Mouse (Mus musculus) limb, embryonic 13.5 days (tissue): ENCODE results near the gene Shoc2. TPM values are rescaled to one million over a fixed set of nuclear protein-coding genes. Genes with fewer than 3 reads are reported as not detected.
A peak's percentile ranks its signal among the peaks of the same experiment; 100 is the strongest.

Source experiments
- ATAC-seq: fragments of 200-750 bp; cut with Nextera tagmentation; 2 replicates; pipeline ENCODE4 v1.8.0; 2017; ENCODE audit warnings: low read depth, moderate number of reproducible peaks, moderate TSS enrichment; ENCODE audit not compliant: low FRiP score
- H3K27ac ChIP-seq: fragments of 300-500 bp; sonication (generic); 2 replicates; pipeline ENCODE4 v1.5.1; 2015; ENCODE audit warnings: inconsistent platforms, mild to moderate bottlenecking, moderate library complexity
- H3K27me3 ChIP-seq: fragments of 300-500 bp; sonication (generic); 2 replicates; pipeline ENCODE4 v1.6.1; 2015; ENCODE audit warnings: mild to moderate bottlenecking, inconsistent platforms
- H3K36me3 ChIP-seq: fragments of 300-500 bp; sonication (generic); 2 replicates; pipeline ENCODE4 v1.6.1; 2015; ENCODE audit warnings: inconsistent platforms, mild to moderate bottlenecking, moderate library complexity
- H3K4me1 ChIP-seq: fragments of 300-500 bp; sonication (generic); 2 replicates; pipeline ENCODE4 v1.6.1; 2015; ENCODE audit warnings: inconsistent platforms
- H3K4me2 ChIP-seq: fragments of 300-500 bp; sonication (generic); replicated peaks from 2 replicates; pipeline ENCODE4 v1.6.1; 2015; ENCODE audit warnings: inconsistent platforms, mild to moderate bottlenecking, moderate library complexity
- H3K4me3 ChIP-seq: fragments of 300-500 bp; sonication (generic); 2 replicates; pipeline ENCODE4 v1.5.1; 2015; ENCODE audit warnings: moderate library complexity, mild to moderate bottlenecking, inconsistent platforms
- H3K9ac ChIP-seq: fragments of 300-500 bp; sonication (generic); 2 replicates; pipeline ENCODE4 v1.6.1; 2015; ENCODE audit warnings: mild to moderate bottlenecking, inconsistent platforms
- H3K9me3 ChIP-seq: fragments of 300-500 bp; sonication (generic); 2 replicates; pipeline ENCODE4 v1.6.1; 2016; ENCODE audit warnings: inconsistent platforms
- WGBS: fragments of 180-500 bp; shearing (Covaris S2); methylation state at CpG from one replicate; pipeline ENCODE4 v1.1.7; 2015; 5-methylcytosine and 5-hydroxymethylcytosine counted together
- polyA plus RNA-seq: library from polyadenylated mRNA; unstranded; fragments of >200 nt; fragmentation: Nextera tagmentation; extraction: Ambion mirVana; gene quantifications from 2 replicates; pipeline ENCODE4 v1.2.1, GENCODE M21; 2015

Gene Shoc2
- polyA plus RNA-seq, 1 experiment from 2014 or later = 46.6 TPM

DNA sequence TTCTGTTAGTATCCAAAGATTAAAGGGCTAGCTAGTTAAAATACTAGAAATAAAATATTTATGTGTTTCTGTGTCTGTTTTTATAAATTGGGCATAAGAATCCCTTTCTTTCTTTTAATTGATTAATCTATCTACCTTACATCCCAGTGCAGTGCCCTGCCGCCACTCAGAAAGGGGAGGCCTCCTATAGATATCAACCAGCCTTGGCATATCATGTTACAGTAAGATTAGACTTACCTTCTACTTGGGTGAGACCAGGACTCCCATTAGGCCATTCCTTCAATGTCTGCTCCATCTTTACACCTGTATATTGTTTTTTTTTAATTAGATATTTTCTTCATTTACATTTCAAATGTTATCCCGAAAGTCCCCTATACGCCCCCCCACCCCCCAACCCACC is 40.5 kb downstream of the Shoc2 start:
- H3K9ac ChIP-seq = no peak overlapping the region
- 95% methylated on average over 3 of the region's 3 CpGs for WGBS

DNA sequence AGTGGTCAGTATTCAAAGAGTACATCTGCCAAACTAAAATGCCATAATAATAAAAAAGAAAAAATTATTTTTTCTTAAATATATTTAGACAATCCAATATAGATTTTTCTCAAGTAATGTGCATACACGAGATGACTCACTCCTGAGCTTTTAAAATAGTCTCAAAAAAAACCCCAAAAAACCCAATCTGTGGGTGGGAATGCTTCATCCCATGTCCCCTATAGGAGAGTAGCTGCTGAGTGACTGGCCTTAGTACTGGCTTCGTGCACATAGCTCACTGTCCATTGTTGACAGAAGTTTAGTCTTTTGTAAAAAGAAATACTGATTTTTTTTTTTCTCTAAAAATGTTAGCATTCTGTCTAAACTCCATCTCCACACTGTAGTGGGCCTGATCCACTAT is 46.4 kb downstream of the Shoc2 start:
- no peaks in the 10 kb centered on the region for H3K4me1 ChIP-seq
- no peak overlapping the region for H3K4me2 ChIP-seq
- H3K9ac ChIP-seq = no peak overlapping the region
- no peaks in the 10 kb centered on the region for H3K27me3 ChIP-seq
- H3K27ac ChIP-seq = no peak overlapping the region
- 91% methylated on average over 2 of the region's 2 CpGs for WGBS
- H3K9me3 ChIP-seq = no peaks in the 10 kb centered on the region
- H3K4me3 ChIP-seq = no peak overlapping the region
- no peak for ATAC-seq
- peaks cover 18% of the 10 kb centered on the region for H3K36me3 ChIP-seq

More for the DNA sequence above, 40.5 kb downstream of the Shoc2 start:
- peaks cover 14% of the 10 kb centered on the region for H3K36me3 ChIP-seq
- H3K27me3 ChIP-seq = no peaks in the 10 kb centered on the region
- no peak overlapping the region for H3K4me2 ChIP-seq
- no peaks in the 10 kb centered on the region for H3K9me3 ChIP-seq
- H3K4me1 ChIP-seq = peaks cover 10% of the 10 kb centered on the region
- H3K27ac ChIP-seq = no peak overlapping the region
- H3K4me3 ChIP-seq = no peak overlapping the region
- ATAC-seq = no peak

DNA sequence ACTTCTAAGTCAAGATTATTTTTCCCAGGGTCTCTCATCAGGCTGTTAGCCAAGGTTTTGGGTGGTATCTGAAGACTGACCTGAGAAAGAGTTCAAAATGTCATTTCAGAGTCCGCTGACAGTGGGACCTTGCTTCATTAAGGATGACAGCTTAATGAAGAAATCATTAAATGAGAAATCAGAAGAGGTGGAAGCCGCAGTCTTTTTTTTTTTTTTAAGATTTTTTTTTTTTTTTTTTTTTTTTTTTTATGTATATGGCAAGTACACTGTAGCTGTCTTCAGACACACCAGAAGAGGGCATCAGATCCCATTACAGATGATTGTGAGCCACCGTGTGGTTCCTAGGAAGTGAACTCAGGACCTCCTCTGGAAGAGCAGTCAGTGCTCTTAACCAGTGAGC is 49.8 kb downstream of the Shoc2 start:
- Histone ChIP-seq H3K27me3 (no peaks in the 10 kb centered on the region), H3K4me2 (no peak overlapping the region), H3K9ac (no peak overlapping the region), H3K9me3 (no peaks in the 10 kb centered on the region), H3K4me3 (no peak overlapping the region), H3K4me1 (peaks cover 8% of the 10 kb centered on the region), H3K36me3 (peaks cover 7% of the 10 kb centered on the region), H3K27ac (no peak overlapping the region)
- ATAC-seq = no peak
- WGBS = 78% methylated on average over 3 of the region's 3 CpGs

DNA sequence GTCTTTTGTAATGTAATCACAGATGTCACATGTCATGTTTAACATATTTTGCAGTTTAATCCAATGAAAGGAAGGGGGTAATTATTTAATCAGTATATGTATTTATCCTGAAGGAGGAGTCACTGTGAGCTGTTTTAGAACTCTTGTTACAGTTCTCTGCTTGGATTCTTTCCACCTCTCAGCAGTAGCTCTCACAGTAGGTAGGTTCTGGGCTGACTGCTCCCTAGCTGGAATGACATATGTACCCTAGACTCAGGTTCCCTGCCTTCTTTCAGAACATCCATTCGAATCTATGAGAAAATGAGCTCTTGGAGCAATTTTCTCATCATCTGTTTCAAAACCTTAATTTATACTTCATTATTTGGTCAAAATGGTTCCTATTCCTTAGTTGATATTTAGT is 50.2 kb downstream of the Shoc2 start:
- Histone ChIP-seq H3K4me2 (no peak overlapping the region), H3K4me1 (peaks cover 10% of the 10 kb centered on the region), H3K27me3 (no peaks in the 10 kb centered on the region), H3K9ac (no peak overlapping the region), H3K9me3 (no peaks in the 10 kb centered on the region), H3K27ac (no peak overlapping the region), H3K36me3 (peaks cover 5% of the 10 kb centered on the region), H3K4me3 (no peak overlapping the region)
- ATAC-seq = no peak
- WGBS = 81% methylated on average over 1 of the region's 1 CpGs

DNA sequence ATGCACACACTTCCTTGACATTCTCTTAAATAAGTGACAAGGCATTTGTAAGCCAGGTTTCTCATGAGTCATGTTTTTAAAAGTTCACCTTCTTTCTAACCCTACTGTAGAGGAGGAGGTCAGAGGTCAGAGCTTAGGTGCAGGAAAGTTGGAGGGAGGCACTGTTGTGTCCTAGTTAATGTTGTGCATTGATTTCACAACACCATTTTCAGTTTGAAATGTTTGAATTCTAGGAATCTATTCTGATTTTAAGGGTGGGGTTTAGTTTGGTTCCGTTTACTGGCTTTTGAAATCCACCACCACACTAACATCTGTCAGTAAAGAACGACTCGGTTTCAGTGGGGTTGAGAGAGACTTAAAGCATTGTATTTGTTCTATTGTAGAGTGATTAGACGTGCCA is 66.9 kb downstream of the Shoc2 start:
- H3K27me3 ChIP-seq = no peaks in the 10 kb centered on the region
- no peaks in the 10 kb centered on the region for H3K9me3 ChIP-seq
- H3K4me1 ChIP-seq = no peaks in the 10 kb centered on the region
- H3K4me3 ChIP-seq = no peak overlapping the region
- WGBS = 85% methylated on average over 4 of the region's 4 CpGs
- peaks cover 4% of the 10 kb centered on the region; the same call in 1 of the 2 replicates for H3K36me3 ChIP-seq
- H3K9ac ChIP-seq = no peak overlapping the region
- no peak for ATAC-seq
- no peak overlapping the region for H3K4me2 ChIP-seq
- H3K27ac ChIP-seq = no peak overlapping the region

DNA sequence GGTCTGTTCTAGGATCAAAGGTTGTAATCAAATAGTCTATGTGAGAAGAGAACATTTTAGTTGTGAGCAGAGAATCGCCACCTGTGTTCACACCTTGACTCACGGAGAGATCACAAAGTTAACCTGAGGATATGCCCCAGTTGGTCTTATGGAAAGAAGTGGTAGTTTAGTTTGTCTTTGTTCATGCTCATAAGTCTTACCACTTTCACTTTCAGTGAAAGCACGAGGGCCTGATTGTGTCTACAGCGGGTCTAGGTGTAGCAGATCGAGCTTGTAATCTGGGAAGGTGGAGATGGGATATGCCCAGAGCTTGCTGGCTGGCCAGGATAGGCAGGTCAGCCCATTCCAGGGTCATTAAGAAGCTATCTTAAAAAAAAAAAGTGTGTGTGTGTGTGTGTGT is 70.9 kb downstream of the Shoc2 start:
- H3K36me3 ChIP-seq = 0 out of 2 replicates have a peak, but pooled peaks cover 4% of the 10 kb centered on the region
- H3K27ac ChIP-seq = no peak overlapping the region
- WGBS = 89% methylated on average over 5 of the region's 5 CpGs
- no peaks in the 10 kb centered on the region for H3K9me3 ChIP-seq
- H3K27me3 ChIP-seq = no peaks in the 10 kb centered on the region
- H3K4me1 ChIP-seq = no peaks in the 10 kb centered on the region
- no peak overlapping the region for H3K4me2 ChIP-seq
- no peak overlapping the region for H3K9ac ChIP-seq
- H3K4me3 ChIP-seq = no peak overlapping the region
- no peak for ATAC-seq

DNA sequence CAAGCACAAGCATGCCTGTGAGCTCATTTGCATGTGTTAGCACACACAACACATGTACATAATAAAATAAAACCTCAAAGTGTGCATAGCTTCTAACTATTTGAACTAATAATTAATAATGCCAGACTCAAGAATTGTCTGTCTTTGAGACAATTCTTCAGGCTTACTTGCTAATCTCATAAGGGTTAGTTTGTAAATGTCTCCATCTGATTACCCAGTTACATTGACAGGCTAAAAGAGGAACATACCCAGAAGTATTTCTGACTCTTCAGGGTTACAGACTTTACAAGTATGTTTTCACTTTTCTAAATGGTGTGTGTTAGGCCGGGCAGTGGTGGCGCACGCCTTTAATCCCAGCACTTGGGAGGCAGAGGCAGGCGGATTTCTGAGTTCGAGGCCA is 71.4 kb downstream of the Shoc2 start:
- Histone ChIP-seq H3K36me3 (0 out of 2 replicates have a peak, but pooled peaks cover 4% of the 10 kb centered on the region), H3K9ac (no peak overlapping the region), H3K4me2 (no peak overlapping the region), H3K9me3 (no peaks in the 10 kb centered on the region), H3K27me3 (no peaks in the 10 kb centered on the region), H3K4me1 (no peaks in the 10 kb centered on the region), H3K4me3 (no peak overlapping the region), H3K27ac (no peak overlapping the region)
- 96% methylated on average over 5 of the region's 5 CpGs for WGBS
- ATAC-seq = no peak

DNA sequence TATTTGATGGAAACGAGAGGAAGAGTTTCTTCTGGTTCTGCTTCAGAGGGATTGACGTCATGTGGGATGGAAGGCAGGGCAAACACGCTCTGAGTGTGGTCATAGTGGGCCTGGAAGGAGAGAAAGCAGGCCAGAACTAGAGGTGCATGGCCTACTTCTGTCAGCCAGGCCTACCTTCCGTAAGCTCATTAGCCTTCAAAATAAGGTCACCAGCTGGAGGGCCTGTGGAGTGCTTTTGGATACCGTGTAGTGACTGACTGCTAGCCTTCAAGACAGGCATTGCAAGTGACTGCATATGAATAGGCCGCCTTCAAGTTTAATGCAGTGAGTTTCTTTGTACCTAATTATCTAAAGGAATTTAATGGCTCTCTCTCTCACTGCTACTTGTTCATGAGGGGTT is 91.0 kb downstream of the Shoc2 start:
- no peak overlapping the region for H3K9ac ChIP-seq
- no peak overlapping the region for H3K27ac ChIP-seq
- H3K36me3 ChIP-seq = peaks cover 41% of the 10 kb centered on the region
- no peaks in the 10 kb centered on the region for H3K27me3 ChIP-seq
- no peak overlapping the region for H3K4me3 ChIP-seq
- H3K4me1 ChIP-seq = no peaks in the 10 kb centered on the region
- no peaks in the 10 kb centered on the region for H3K9me3 ChIP-seq
- WGBS = 89% methylated on average over 6 of the region's 6 CpGs
- H3K4me2 ChIP-seq = no peak overlapping the region
- ATAC-seq = no peak

DNA sequence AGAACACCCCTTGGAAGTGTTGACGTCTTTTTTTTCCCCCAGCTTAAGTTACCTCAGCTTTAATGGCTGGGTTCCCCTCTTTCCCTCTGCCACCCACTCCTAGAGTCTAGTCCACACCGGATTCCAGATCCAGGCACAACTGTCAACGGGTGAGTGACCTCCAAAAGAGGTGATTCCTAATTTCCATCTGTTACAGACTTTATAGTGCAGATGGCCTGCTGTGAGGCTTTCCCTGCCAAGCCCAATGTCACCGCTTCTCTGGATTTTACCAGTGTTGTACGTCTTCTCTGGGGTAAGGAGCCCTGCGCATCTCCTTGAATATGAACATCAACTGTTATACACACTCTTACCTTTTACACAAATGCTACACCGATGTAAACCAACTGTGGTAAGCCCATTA is 95.3 kb downstream of the Shoc2 start:
- H3K36me3 ChIP-seq = peaks cover 19% of the 10 kb centered on the region
- H3K27me3 ChIP-seq = peaks cover 13% of the 10 kb centered on the region
- H3K4me3 ChIP-seq = no peak overlapping the region
- no peak overlapping the region for H3K9ac ChIP-seq
- H3K4me1 ChIP-seq = peaks cover under 1% of the 10 kb centered on the region
- H3K9me3 ChIP-seq = no peaks in the 10 kb centered on the region
- no peak overlapping the region for H3K27ac ChIP-seq
- no peak for ATAC-seq
- 68% methylated on average over 7 of the region's 7 CpGs for WGBS
- no peak overlapping the region for H3K4me2 ChIP-seq

DNA sequence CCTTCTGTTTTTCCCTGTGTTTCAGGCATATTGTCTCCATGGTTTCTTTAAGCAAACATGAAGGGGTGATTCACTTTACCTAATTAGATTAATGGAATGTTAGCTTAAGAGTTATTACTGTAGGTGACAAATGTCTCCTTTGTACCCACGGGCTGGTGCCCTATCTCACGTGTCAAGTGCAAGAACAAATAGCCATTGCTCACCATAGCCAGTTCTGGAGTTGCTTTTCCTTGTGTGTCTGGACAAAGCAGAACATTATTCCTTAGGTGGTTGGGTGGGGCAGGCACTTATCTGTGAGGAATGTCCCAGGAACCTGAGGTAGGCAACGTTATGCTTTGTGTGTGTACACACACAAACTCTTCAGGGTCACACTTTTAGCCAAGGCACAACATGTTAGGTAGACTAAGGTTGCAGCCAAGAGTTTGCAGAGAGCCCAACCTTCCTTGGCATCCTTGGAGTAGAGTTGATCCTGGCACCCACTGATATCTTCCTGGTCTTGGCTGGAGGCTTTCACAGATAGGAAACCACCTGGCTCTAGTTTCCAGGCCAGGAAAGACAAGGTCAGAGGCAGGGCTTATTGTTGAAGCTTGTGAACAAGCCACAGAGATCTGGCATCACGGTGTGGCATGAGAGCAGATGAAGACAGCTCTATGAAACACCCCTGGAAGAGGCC is 96.4 kb downstream of the Shoc2 start:
- Histone ChIP-seq H3K9ac (no peak overlapping the region), H3K4me2 (no peak overlapping the region), H3K4me3 (no peak overlapping the region), H3K27ac (no peak overlapping the region), H3K9me3 (no peaks in the 10 kb centered on the region), H3K27me3 (peaks cover 24% of the 10 kb centered on the region), H3K36me3 (peaks cover 11% of the 10 kb centered on the region), H3K4me1 (peaks cover 9% of the 10 kb centered on the region)
- 56% methylated on average over 4 of the region's 4 CpGs for WGBS
- ATAC-seq = no peak

DNA sequence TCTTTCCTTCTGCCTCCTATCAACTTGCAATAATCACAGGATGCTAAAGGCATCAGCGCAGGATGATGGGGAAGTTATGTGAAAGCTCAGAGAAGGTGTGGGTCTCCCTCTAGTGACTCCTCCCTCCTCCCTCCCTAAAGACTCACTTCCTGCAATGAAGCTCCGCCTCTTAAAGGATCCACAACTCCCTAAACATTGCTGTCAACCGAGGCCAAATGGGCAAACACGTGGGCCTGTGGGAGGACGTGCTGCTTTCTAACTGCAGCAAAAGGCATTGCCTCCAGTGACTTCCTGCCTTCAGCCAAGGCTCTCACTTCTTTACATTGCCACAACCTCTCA is 96.9 kb downstream of the Shoc2 start:
- no peak for ATAC-seq
- WGBS = 26% methylated on average over 5 of the region's 5 CpGs
- peaks cover 29% of the 10 kb centered on the region for H3K27me3 ChIP-seq

DNA sequence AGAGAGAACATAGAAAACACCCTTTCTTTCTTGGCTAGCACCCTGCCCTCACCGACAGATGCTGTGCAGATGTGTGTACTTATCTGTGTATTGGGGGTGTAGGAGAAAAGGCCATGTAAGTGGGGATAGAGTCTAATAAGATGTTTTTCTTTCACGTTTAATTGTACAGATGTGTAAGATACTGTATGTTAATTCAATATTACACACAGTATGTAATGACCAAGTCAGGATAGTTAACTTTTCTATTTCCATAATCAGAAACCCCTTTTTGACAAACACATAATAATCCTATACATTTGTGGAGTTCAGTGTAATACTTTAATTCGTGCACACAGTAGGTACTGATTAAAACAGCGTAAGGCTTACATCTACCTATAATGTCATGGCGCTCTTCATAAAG is 99.7 kb downstream of the Shoc2 start, which contains the start of gene Adra2a:
TSS of gene Adra2a (plus strand) at position 301 of the 400 bp plus-strand sequence.
- ATAC-seq = no peak
- WGBS = 72% methylated on average over 5 of the region's 5 CpGs
- Histone ChIP-seq H3K9me3 (no peaks in the 10 kb centered on the region), H3K27me3 (peaks cover 57% of the 10 kb centered on the region), H3K9ac (peak within 1 kb of the TSS; percentile 66), H3K4me3 (peak within 1 kb of the TSS; percentile 59), H3K27ac (no peak within 1 kb of the TSS), H3K4me2 (peak within 1 kb of the TSS; percentile 100), H3K36me3 (no peaks in the 10 kb centered on the region), H3K4me1 (peaks cover 40% of the 10 kb centered on the region)

More for the DNA sequence above, 96.9 kb downstream of the Shoc2 start:
- peaks cover 6% of the 10 kb centered on the region for H3K36me3 ChIP-seq
- H3K9ac ChIP-seq = no peak overlapping the region
- H3K4me3 ChIP-seq = no peak overlapping the region
- no peak overlapping the region for H3K27ac ChIP-seq
- H3K9me3 ChIP-seq = no peaks in the 10 kb centered on the region
- no peak overlapping the region for H3K4me2 ChIP-seq
- peaks cover 14% of the 10 kb centered on the region for H3K4me1 ChIP-seq
